Mouse (Mus musculus): Measurements from ENCODE around the gene Glra4.

DNA sequence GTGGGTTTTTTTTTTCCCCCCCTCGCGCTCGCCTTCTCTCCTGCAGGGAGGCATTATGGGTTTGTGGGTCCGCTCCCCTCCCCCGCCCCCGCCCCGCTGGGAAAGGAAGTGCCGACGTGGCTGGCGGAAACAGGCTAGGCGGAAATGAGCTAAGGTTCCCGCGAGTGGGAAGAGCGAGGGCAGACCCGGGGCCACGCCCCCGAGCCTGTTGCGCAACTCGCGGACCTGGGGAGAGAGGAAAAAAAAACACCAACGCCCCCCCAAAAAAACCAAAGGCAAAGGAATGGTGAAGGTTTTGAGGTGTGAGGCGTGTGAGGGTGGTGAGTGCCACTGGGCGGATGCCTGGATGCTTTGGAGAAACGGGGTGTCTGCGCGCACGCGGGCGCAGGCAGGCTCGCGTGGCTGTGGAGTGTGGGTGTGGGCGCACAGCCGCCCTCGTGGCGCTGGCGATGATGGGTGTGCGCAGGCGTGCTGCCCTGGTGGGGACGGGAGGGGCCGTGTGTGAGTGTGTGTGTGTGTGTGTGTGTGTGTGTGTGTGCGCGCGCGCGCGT is 38.2 kb downstream of the Glra4 start:
- TF ChIP-seq CTCF (conservative IDR thresholded peaks at IDR 0.05; ENCODE audit: insufficient read depth, insufficient read length, low read depth, low read length), result no peak
- no peak for TF ChIP-seq POLR2A (IDR thresholded peaks at IDR 0.05; ENCODE audit: low read depth, low read length)

All from kidney, adult 2 months (tissue).